Mouse (Mus musculus): Measurements from ENCODE around the gene Syngr4.
"Not testable (repeated sequence)": the region's sequence is repeated elsewhere in the genome, so short reads cannot be mapped to it uniquely, and the experiment has no call there.

The Syngr4 gene

GRCm38 (mm10) chr7:45916056-45917003 lies 19.8 kb upstream of the Syngr4 start:
- DNase-seq (ENCODE audit: low spot score), result peak; percentile 89

- no peak for DNase-seq (ENCODE audit: low spot score)
Measured at GRCm38 (mm10) chr7:45915011-45915410, 18.5 kb upstream of the Syngr4 start.

- no peak for DNase-seq (ENCODE audit: low spot score)
Measured at GRCm38 (mm10) chr7:45914067-45914466, 17.6 kb upstream of the Syngr4 start.

- no peak for DNase-seq (ENCODE audit: low spot score)
Measured at GRCm38 (mm10) chr7:45909145-45909544, 12.6 kb upstream of the Syngr4 start.

GRCm38 (mm10) chr7:45908384-45908783 lies 11.9 kb upstream of the Syngr4 start:
- DNase-seq (ENCODE audit: low spot score), result no peak

- no peak for DNase-seq (ENCODE audit: low spot score)
Measured at GRCm38 (mm10) chr7:45906622-45907021, 10.1 kb upstream of the Syngr4 start.

- DNase-seq (ENCODE audit: low spot score), result peak; percentile 45
Measured at GRCm38 (mm10) chr7:45902481-45903002, 6.0 kb upstream of the Syngr4 start.

- peak; percentile 65 for DNase-seq (ENCODE audit: low spot score)
Measured at GRCm38 (mm10) chr7:45901562-45901961, 5.0 kb upstream of the Syngr4 start.

- DNase-seq (ENCODE audit: low spot score), result peak; percentile 57
Measured at GRCm38 (mm10) chr7:45898125-45898524, 1.6 kb upstream of the Syngr4 start.

- DNase-seq (ENCODE audit: low spot score), result peak; percentile 77
Measured at GRCm38 (mm10) chr7:45897258-45897757, 794 bp upstream of the Syngr4 start.

- no peak for DNase-seq (ENCODE audit: low spot score)
Measured at GRCm38 (mm10) chr7:45895931-45896516, 490 bp downstream of the Syngr4 start.

- DNase-seq (ENCODE audit: low spot score), result no peak
Measured at GRCm38 (mm10) chr7:45892651-45893050, 3.9 kb downstream of the Syngr4 start.

GRCm38 (mm10) chr7:45887246-45887645 lies 9.3 kb downstream of the Syngr4 start:
- no peak for DNase-seq (ENCODE audit: low spot score)

- DNase-seq (ENCODE audit: low spot score), result no peak
Measured at GRCm38 (mm10) chr7:45881011-45881410, 15.5 kb downstream of the Syngr4 start.

GRCm38 (mm10) chr7:45880531-45880930 lies 16.0 kb downstream of the Syngr4 start:
- DNase-seq (ENCODE audit: low spot score), result no peak

- not testable (repeated sequence) for DNase-seq (ENCODE audit: low spot score)
Measured at GRCm38 (mm10) chr7:45878278-45878677, 18.2 kb downstream of the Syngr4 start, which contains the start of gene Grin2d. Gene Grin2d, minus strand, starts transcription at chr7:45878378.

GRCm38 (mm10) chr7:45876895-45877294 lies 19.6 kb downstream of the Syngr4 start:
- no peak for DNase-seq (ENCODE audit: low spot score)

GRCm38 (mm10) chr7:45873061-45873947 lies 23.2 kb downstream of the Syngr4 start:
- DNase-seq (ENCODE audit: low spot score), result peak; percentile 73

- DNase-seq (ENCODE audit: low spot score), result peak; percentile 96
Measured at GRCm38 (mm10) chr7:45872624-45873023, 23.9 kb downstream of the Syngr4 start, which contains the start of gene Kdelr1. Gene Kdelr1, plus strand, starts transcription at chr7:45872772.

- peak; percentile 10 for DNase-seq (ENCODE audit: low spot score)
Measured at GRCm38 (mm10) chr7:45870282-45871058, 26.0 kb downstream of the Syngr4 start.

- DNase-seq (ENCODE audit: low spot score), result no peak
Measured at GRCm38 (mm10) chr7:45869787-45870186, 26.7 kb downstream of the Syngr4 start.
